Mouse (Mus musculus): Measurements from ENCODE around the gene Dennd5a.
"Not testable (repeated sequence)": the region's sequence is repeated elsewhere in the genome, so short reads cannot be mapped to it uniquely, and the experiment has no call there.

- peak; percentile 56 for TF ChIP-seq CTCF (IDR thresholded peaks at IDR 0.05)
- TF ChIP-seq EP300 (IDR thresholded peaks at IDR 0.05): not testable (repeated sequence)
Observed at GRCm38 (mm10) chr7:109977131-109977530, 16.9 kb upstream of the Dennd5a start.
